Mouse (Mus musculus) layer of hippocampus, postnatal 10 days (tissue): ENCODE measurements at regions not wholly inside any gene's neighbourhood (a gene's known extent, or its start where the extent isn't known, plus 50 kb on each side); places are given as distances from the start of the nearest gene placed in this dataset.
A peak's percentile ranks its signal among the peaks of the same experiment; 100 is the strongest.

Source experiments
- DNase-seq, 2 experiments: peaks; one replicate each; pipeline ENCODE4 v3.0.0; 2021; ENCODE audit warnings: low spot score in 2 of 2

DNA sequence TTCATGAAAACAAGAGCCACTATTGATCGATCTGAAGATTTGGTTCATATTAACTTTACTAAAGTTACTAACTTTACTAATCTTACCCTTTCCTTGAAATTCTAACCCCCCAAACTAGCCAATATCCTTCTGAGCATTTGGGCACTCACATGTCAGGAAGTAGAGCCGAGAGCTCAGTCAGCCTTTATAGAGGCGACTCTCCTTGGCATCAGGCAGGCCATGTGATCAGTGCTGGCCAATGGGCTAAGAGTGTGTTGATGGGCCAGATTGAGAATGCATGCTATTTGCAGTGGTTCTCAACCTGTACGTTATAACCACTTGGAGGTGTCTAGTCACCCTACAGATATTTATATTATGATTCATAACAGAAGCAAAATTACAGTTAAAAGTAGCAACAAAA is 69.6 kb upstream of the Slc35b4 start:
- DNase-seq, result no peak

GRCm38 (mm10) chr6:34243001-34243400 is 66.1 kb upstream of the Slc35b4 start:
- DNase-seq, result no peak

DNA sequence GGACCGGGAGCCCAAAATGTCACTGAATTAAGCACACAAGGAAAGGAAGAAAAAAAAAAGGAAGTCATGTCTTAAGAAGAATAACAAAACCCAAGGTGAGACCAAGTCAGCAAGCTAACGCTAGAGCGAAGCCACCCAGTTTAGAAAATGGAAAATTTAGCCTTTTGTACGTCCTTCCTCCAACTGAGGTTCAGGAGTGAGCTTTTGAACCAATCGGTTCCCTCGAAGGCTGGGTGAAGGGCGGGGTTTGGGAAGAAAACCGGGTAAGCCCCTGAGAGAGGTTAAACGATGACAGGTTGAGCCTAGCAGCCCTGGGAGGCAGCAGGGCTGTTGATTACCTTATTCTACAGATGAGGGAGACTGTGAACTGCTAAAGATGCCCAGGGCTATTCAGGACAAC is 65.6 kb upstream of the Slc35b4 start:
- no peak for DNase-seq

- no peak for DNase-seq
These were observed 58.2 kb upstream of the Slc35b4 start for GRCm38 (mm10) chr6:34235132-34235531.

- DNase-seq, result no peak
These were observed 57.6 kb upstream of the Slc35b4 start for GRCm38 (mm10) chr6:34234443-34235020.

DNA sequence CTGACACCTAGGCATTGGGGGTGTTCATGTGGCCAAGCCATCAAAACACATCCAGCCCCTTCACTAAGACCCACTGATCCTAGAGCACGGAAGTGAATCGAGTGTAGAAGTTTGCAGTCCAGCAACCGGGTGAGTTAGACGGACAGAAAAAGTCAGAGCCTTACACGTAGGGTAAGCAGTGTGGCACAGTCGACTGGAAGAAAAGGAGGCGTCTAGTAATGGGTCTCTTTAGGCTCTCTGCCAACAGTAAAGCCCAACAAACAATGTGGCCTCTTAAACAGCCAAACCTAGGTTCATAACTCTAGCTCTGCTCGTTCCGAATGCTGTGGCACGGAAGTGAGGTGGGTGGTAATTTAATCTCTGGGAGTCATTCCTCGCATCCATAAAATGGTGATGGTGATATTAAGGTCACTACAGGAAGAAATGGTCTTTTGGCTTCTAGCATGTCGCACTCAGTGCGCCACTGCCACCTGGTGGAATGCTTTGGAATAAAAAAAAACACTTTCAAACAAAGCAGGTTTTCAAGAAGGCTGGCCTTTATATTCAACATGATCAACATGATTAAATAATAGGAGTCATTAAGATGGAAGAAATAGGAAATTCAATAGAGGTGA is 54.0 kb upstream of the Slc35b4 start:
- DNase-seq, result peak; percentile 74 to 80

DNA sequence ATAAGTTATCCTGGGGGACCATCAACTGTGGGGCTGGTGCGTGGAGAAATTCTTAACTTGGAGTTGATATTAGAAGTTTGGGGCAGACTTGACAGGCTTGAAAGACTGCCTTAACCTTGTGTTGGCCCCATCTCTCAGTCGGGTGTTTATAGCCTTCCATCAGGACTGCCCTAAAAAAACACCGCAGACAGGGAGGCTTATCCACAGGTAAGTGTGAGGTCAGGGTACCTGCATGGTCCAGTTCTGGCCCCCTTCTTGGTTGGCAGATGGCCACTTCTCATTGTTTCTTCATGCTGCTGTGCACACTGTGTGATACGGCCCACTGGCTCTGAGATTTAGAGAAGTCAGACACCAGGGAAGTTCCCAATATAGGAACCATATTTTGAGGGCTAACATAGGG is 50.2 kb upstream of the Slc35b4 start:
- DNase-seq, result no peak
